Mouse (Mus musculus) midbrain, embryonic 15.5 days (tissue): ENCODE measurements around the gene Msi2. TPM values are rescaled to one million over a fixed set of nuclear protein-coding genes. Genes with fewer than 3 reads are reported as not detected.

Source experiments
- ATAC-seq: fragments of 200-750 bp; cut with Nextera tagmentation; replicated peaks from 2 replicates; pipeline ENCODE4 v1.8.0; 2017; ENCODE audit warnings: moderate TSS enrichment
- H3K27ac ChIP-seq: fragments of 300-500 bp; sonication (generic); 2 replicates; pipeline ENCODE4 v1.5.1; 2015; ENCODE audit warnings: mild to moderate bottlenecking, inconsistent platforms
- H3K27me3 ChIP-seq: fragments of 300-500 bp; sonication (generic); replicated peaks from 2 replicates; pipeline ENCODE4 v1.6.1; 2015; ENCODE audit warnings: inconsistent platforms
- H3K36me3 ChIP-seq: fragments of 300-500 bp; sonication (generic); replicated peaks from 2 replicates; pipeline ENCODE4 v1.6.1; 2015; ENCODE audit warnings: inconsistent platforms
- H3K4me1 ChIP-seq: fragments of 300-500 bp; sonication (generic); 2 replicates; pipeline ENCODE4 v1.6.1; 2015; ENCODE audit warnings: inconsistent platforms
- H3K4me2 ChIP-seq: fragments of 300-500 bp; sonication (generic); 2 replicates; pipeline ENCODE4 v1.6.1; 2015; ENCODE audit warnings: inconsistent platforms, mild to moderate bottlenecking, moderate library complexity
- H3K4me3 ChIP-seq: fragments of 300-500 bp; sonication (generic); 2 replicates; pipeline ENCODE4 v1.5.1; 2015; ENCODE audit warnings: mild to moderate bottlenecking, inconsistent platforms
- H3K9ac ChIP-seq: fragments of 300-500 bp; sonication (generic); 2 replicates; pipeline ENCODE4 v1.6.1; 2015; ENCODE audit warnings: mild to moderate bottlenecking, inconsistent platforms
- H3K9me3 ChIP-seq: fragments of 300-500 bp; sonication (generic); 2 replicates; pipeline ENCODE4 v1.6.1; 2016; ENCODE audit warnings: inconsistent platforms
- whole genome bisulfite sequencing: fragments of 180-500 bp; shearing (Covaris S2); methylation state at CpG from one replicate; pipeline ENCODE4 v1.1.7; 2015; ENCODE audit warnings: mixed read lengths; 5-methylcytosine and 5-hydroxymethylcytosine counted together
- polyA plus RNA-seq: library from polyadenylated mRNA; unstranded; fragments of >200 nt; fragmentation: Nextera tagmentation; extraction: Ambion mirVana; gene quantifications from 2 replicates; pipeline ENCODE4 v1.2.1, GENCODE M21; 2015

Msi2 gene
- polyA plus RNA-seq, 1 experiment from 2014 or later: 33.6 TPM

GRCm38 (mm10) chr11:88588688-88589210 lies 129.6 kb downstream of the Msi2 start:
- no peaks in the 10 kb centered on the region for H3K36me3 ChIP-seq
- no peak for ATAC-seq
- H3K9me3 ChIP-seq: no peaks in the 10 kb centered on the region
- no peak overlapping the region for H3K9ac ChIP-seq
- H3K27me3 ChIP-seq: no peaks in the 10 kb centered on the region
- H3K4me2 ChIP-seq: no peak overlapping the region
- no peak overlapping the region for H3K4me3 ChIP-seq
- H3K4me1 ChIP-seq: peaks cover 70% of the 10 kb centered on the region
- 25% methylated on average over 9 of the region's 9 CpGs for WGBS
- peak overlapping the region; percentile 72 for H3K27ac ChIP-seq

- Histone ChIP-seq H3K4me1 (peaks cover 80% of the 10 kb centered on the region), H3K9me3 (no peaks in the 10 kb centered on the region), H3K9ac (no peak overlapping the region), H3K36me3 (no peaks in the 10 kb centered on the region), H3K27me3 (no peaks in the 10 kb centered on the region), H3K4me2 (no peak overlapping the region), H3K4me3 (no peak overlapping the region), H3K27ac (peak overlapping the region; percentile 72; the same call in 1 of the 2 replicates)
- 33% methylated on average over 5 of the region's 5 CpGs for WGBS
- no peak for ATAC-seq
Observed at GRCm38 (mm10) chr11:88587710-88588109, 130.6 kb downstream of the Msi2 start.

- H3K36me3 ChIP-seq: no peaks in the 10 kb centered on the region
- no peak overlapping the region for H3K4me2 ChIP-seq
- H3K9ac ChIP-seq: no peak overlapping the region; the same call in 1 of the 2 replicates
- H3K4me3 ChIP-seq: no peak overlapping the region
- peaks cover 92% of the 10 kb centered on the region for H3K4me1 ChIP-seq
- no peaks in the 10 kb centered on the region for H3K27me3 ChIP-seq
- WGBS: 36% methylated on average over 2 of the region's 2 CpGs
- no peaks in the 10 kb centered on the region for H3K9me3 ChIP-seq
- peak overlapping the region; percentile 74 for H3K27ac ChIP-seq
- no peak for ATAC-seq
Observed at GRCm38 (mm10) chr11:88585880-88586279, 132.4 kb downstream of the Msi2 start.

- Histone ChIP-seq H3K9me3 (no peaks in the 10 kb centered on the region), H3K4me2 (no peak overlapping the region; the same call in 1 of the 2 replicates), H3K27ac (peak overlapping the region; percentile 74), H3K36me3 (no peaks in the 10 kb centered on the region), H3K4me3 (no peak overlapping the region), H3K9ac (no peak overlapping the region), H3K27me3 (no peaks in the 10 kb centered on the region), H3K4me1 (peaks cover 89% of the 10 kb centered on the region)
- 8% methylated on average over 10 of the region's 10 CpGs for WGBS
- ATAC-seq: peak; percentile 45
Observed at GRCm38 (mm10) chr11:88585171-88585632, 133.1 kb downstream of the Msi2 start.

- Histone ChIP-seq H3K27ac (peak overlapping the region; percentile 74), H3K4me3 (no peak overlapping the region), H3K36me3 (no peaks in the 10 kb centered on the region), H3K4me1 (peaks cover 83% of the 10 kb centered on the region), H3K4me2 (peak overlapping the region; percentile 12), H3K27me3 (no peaks in the 10 kb centered on the region), H3K9ac (peak overlapping the region; percentile 18), H3K9me3 (no peaks in the 10 kb centered on the region)
- ATAC-seq: no peak
- 10% methylated on average over 6 of the region's 6 CpGs for WGBS
Observed at GRCm38 (mm10) chr11:88583866-88584265, 134.4 kb downstream of the Msi2 start.

GRCm38 (mm10) chr11:88583259-88583833 lies 135.0 kb downstream of the Msi2 start:
- no peak overlapping the region for H3K4me3 ChIP-seq
- H3K9ac ChIP-seq: no peak overlapping the region; the same call in 1 of the 2 replicates
- H3K9me3 ChIP-seq: no peaks in the 10 kb centered on the region
- H3K27ac ChIP-seq: peak overlapping the region; percentile 74
- WGBS: 4% methylated on average over 8 of the region's 8 CpGs
- peaks cover 83% of the 10 kb centered on the region for H3K4me1 ChIP-seq
- no peaks in the 10 kb centered on the region for H3K27me3 ChIP-seq
- no peaks in the 10 kb centered on the region for H3K36me3 ChIP-seq
- peak; percentile 72 for ATAC-seq
- no peak overlapping the region for H3K4me2 ChIP-seq

GRCm38 (mm10) chr11:88582781-88583180 lies 135.5 kb downstream of the Msi2 start:
- peak overlapping the region; percentile 31 for H3K4me2 ChIP-seq
- no peaks in the 10 kb centered on the region for H3K27me3 ChIP-seq
- WGBS: 3% methylated on average over 7 of the region's 7 CpGs
- no peaks in the 10 kb centered on the region for H3K36me3 ChIP-seq
- ATAC-seq: no peak; the same call in 1 of the 2 replicates
- H3K27ac ChIP-seq: peak overlapping the region; percentile 74
- H3K4me1 ChIP-seq: peaks cover 80% of the 10 kb centered on the region
- no peak overlapping the region for H3K9ac ChIP-seq
- H3K4me3 ChIP-seq: no peak overlapping the region
- no peaks in the 10 kb centered on the region for H3K9me3 ChIP-seq

- Histone ChIP-seq H3K4me3 (no peak overlapping the region), H3K9me3 (no peaks in the 10 kb centered on the region), H3K27me3 (no peaks in the 10 kb centered on the region), H3K9ac (no peak overlapping the region), H3K36me3 (no peaks in the 10 kb centered on the region), H3K27ac (peak overlapping the region; percentile 74), H3K4me1 (peaks cover 80% of the 10 kb centered on the region), H3K4me2 (peak overlapping the region; percentile 31)
- ATAC-seq: 0 out of 2 replicates have a peak, but pooled peaks have one; percentile 25
- 10% methylated on average over 13 of the region's 13 CpGs for WGBS
Observed at GRCm38 (mm10) chr11:88582021-88582707, 136.1 kb downstream of the Msi2 start.

- Histone ChIP-seq H3K27ac (peak overlapping the region; percentile 74), H3K36me3 (no peaks in the 10 kb centered on the region), H3K9me3 (no peaks in the 10 kb centered on the region), H3K4me3 (no peak overlapping the region), H3K27me3 (no peaks in the 10 kb centered on the region), H3K4me1 (peaks cover 80% of the 10 kb centered on the region), H3K9ac (no peak overlapping the region), H3K4me2 (no peak overlapping the region)
- WGBS: 45% methylated on average over 7 of the region's 7 CpGs
- no peak for ATAC-seq
Observed at GRCm38 (mm10) chr11:88581375-88581774, 136.9 kb downstream of the Msi2 start.

GRCm38 (mm10) chr11:88578700-88579099 lies 139.6 kb downstream of the Msi2 start:
- no peak overlapping the region for H3K4me2 ChIP-seq
- no peak for ATAC-seq
- 68% methylated on average over 2 of the region's 2 CpGs for WGBS
- H3K9ac ChIP-seq: no peak overlapping the region
- H3K4me1 ChIP-seq: peaks cover 78% of the 10 kb centered on the region
- H3K27ac ChIP-seq: no peak overlapping the region; the same call in 1 of the 2 replicates
- H3K36me3 ChIP-seq: no peaks in the 10 kb centered on the region
- H3K4me3 ChIP-seq: no peak overlapping the region
- H3K27me3 ChIP-seq: no peaks in the 10 kb centered on the region
- no peaks in the 10 kb centered on the region for H3K9me3 ChIP-seq

GRCm38 (mm10) chr11:88577076-88577475 lies 141.2 kb downstream of the Msi2 start:
- Histone ChIP-seq H3K27me3 (no peaks in the 10 kb centered on the region), H3K4me2 (no peak overlapping the region), H3K36me3 (no peaks in the 10 kb centered on the region), H3K27ac (peak overlapping the region; percentile 53; the same call in 1 of the 2 replicates), H3K4me3 (no peak overlapping the region), H3K4me1 (peaks cover 78% of the 10 kb centered on the region), H3K9ac (no peak overlapping the region), H3K9me3 (no peaks in the 10 kb centered on the region)
- 52% methylated on average over 7 of the region's 7 CpGs for WGBS
- ATAC-seq: no peak

GRCm38 (mm10) chr11:88576233-88576998 lies 141.9 kb downstream of the Msi2 start:
- Histone ChIP-seq H3K4me1 (peaks cover 77% of the 10 kb centered on the region), H3K4me3 (no peak overlapping the region), H3K9me3 (no peaks in the 10 kb centered on the region), H3K27me3 (no peaks in the 10 kb centered on the region), H3K36me3 (no peaks in the 10 kb centered on the region), H3K27ac (peak overlapping the region; percentile 53; the same call in 1 of the 2 replicates), H3K9ac (no peak overlapping the region), H3K4me2 (no peak overlapping the region)
- ATAC-seq: no peak
- WGBS: 61% methylated on average over 7 of the region's 7 CpGs
